Mouse (Mus musculus) limb, embryonic 13.5 days (tissue): ENCODE measurements around the gene Hba-x. TPM values are rescaled to one million over a fixed set of nuclear protein-coding genes. Genes with fewer than 3 reads are reported as not detected.
"Not testable (repeated sequence)": the region's sequence is repeated elsewhere in the genome, so short reads cannot be mapped to it uniquely, and the experiment has no call there.

Experiments used
- ATAC-seq: fragments of 200-750 bp; cut with Nextera tagmentation; 2 replicates; pipeline ENCODE4 v1.8.0; 2017; ENCODE audit warnings: low read depth, moderate number of reproducible peaks, moderate TSS enrichment; ENCODE audit not compliant: low FRiP score
- H3K27ac ChIP-seq: fragments of 300-500 bp; sonication (generic); 2 replicates; pipeline ENCODE4 v1.5.1; 2015; ENCODE audit warnings: inconsistent platforms, mild to moderate bottlenecking, moderate library complexity
- H3K27me3 ChIP-seq: fragments of 300-500 bp; sonication (generic); 2 replicates; pipeline ENCODE4 v1.6.1; 2015; ENCODE audit warnings: mild to moderate bottlenecking, inconsistent platforms
- H3K36me3 ChIP-seq: fragments of 300-500 bp; sonication (generic); 2 replicates; pipeline ENCODE4 v1.6.1; 2015; ENCODE audit warnings: inconsistent platforms, mild to moderate bottlenecking, moderate library complexity
- H3K4me1 ChIP-seq: fragments of 300-500 bp; sonication (generic); 2 replicates; pipeline ENCODE4 v1.6.1; 2015; ENCODE audit warnings: inconsistent platforms
- H3K4me2 ChIP-seq: fragments of 300-500 bp; sonication (generic); replicated peaks from 2 replicates; pipeline ENCODE4 v1.6.1; 2015; ENCODE audit warnings: inconsistent platforms, mild to moderate bottlenecking, moderate library complexity
- H3K4me3 ChIP-seq: fragments of 300-500 bp; sonication (generic); 2 replicates; pipeline ENCODE4 v1.5.1; 2015; ENCODE audit warnings: moderate library complexity, mild to moderate bottlenecking, inconsistent platforms
- H3K9ac ChIP-seq: fragments of 300-500 bp; sonication (generic); 2 replicates; pipeline ENCODE4 v1.6.1; 2015; ENCODE audit warnings: mild to moderate bottlenecking, inconsistent platforms
- H3K9me3 ChIP-seq: fragments of 300-500 bp; sonication (generic); 2 replicates; pipeline ENCODE4 v1.6.1; 2016; ENCODE audit warnings: inconsistent platforms
- WGBS: fragments of 180-500 bp; shearing (Covaris S2); methylation state at CpG from one replicate; pipeline ENCODE4 v1.1.7; 2015; 5-methylcytosine and 5-hydroxymethylcytosine counted together
- polyA plus RNA-seq: library from polyadenylated mRNA; unstranded; fragments of >200 nt; fragmentation: Nextera tagmentation; extraction: Ambion mirVana; gene quantifications from 2 replicates; pipeline ENCODE4 v1.2.1, GENCODE M21; 2015

Gene Hba-x
- polyA plus RNA-seq, 1 experiment from 2014 or later: 595 TPM

GRCm38 (mm10) chr11:32278458-32278957 is 2.3 kb downstream of the Hba-x start:
- no peak overlapping the region for H3K4me3 ChIP-seq
- no peaks in the 10 kb centered on the region for H3K36me3 ChIP-seq
- H3K27me3 ChIP-seq: peaks cover 28% of the 10 kb centered on the region
- no peak overlapping the region for H3K9ac ChIP-seq
- H3K27ac ChIP-seq: no peak overlapping the region
- H3K4me2 ChIP-seq: no peak overlapping the region
- H3K4me1 ChIP-seq: no peaks in the 10 kb centered on the region
- H3K9me3 ChIP-seq: no peaks in the 10 kb centered on the region
- WGBS: 74% methylated on average over 12 of the region's 12 CpGs
- ATAC-seq: no peak

- no peak for ATAC-seq
- H3K4me1 ChIP-seq: no peaks in the 10 kb centered on the region
- H3K36me3 ChIP-seq: no peaks in the 10 kb centered on the region
- no peak overlapping the region for H3K4me3 ChIP-seq
- H3K9me3 ChIP-seq: no peaks in the 10 kb centered on the region
- peaks cover 28% of the 10 kb centered on the region for H3K27me3 ChIP-seq
- H3K9ac ChIP-seq: no peak overlapping the region
- H3K4me2 ChIP-seq: no peak overlapping the region
- H3K27ac ChIP-seq: no peak overlapping the region
- 67% methylated on average over 2 of the region's 2 CpGs for WGBS
These were observed 4.4 kb downstream of the Hba-x start for GRCm38 (mm10) chr11:32280646-32281045.

GRCm38 (mm10) chr11:32281416-32282144 is 5.4 kb downstream of the Hba-x start:
- Histone ChIP-seq H3K27me3 (peaks cover 20% of the 10 kb centered on the region), H3K9me3 (no peaks in the 10 kb centered on the region), H3K4me2 (no peak overlapping the region), H3K36me3 (no peaks in the 10 kb centered on the region), H3K27ac (no peak overlapping the region), H3K4me3 (no peak overlapping the region), H3K4me1 (no peaks in the 10 kb centered on the region), H3K9ac (no peak overlapping the region)
- no peak for ATAC-seq
- WGBS: 70% methylated on average over 1 of the region's 1 CpGs

GRCm38 (mm10) chr11:32283091-32283777 is 7.0 kb downstream of the Hba-x start, which contains the start of gene Hba-a1:
Gene Hba-a1, plus strand, starts transcription at chr11:32283511.
- not testable (repeated sequence) for H3K4me1 ChIP-seq, H3K27ac ChIP-seq, H3K36me3 ChIP-seq, H3K4me3 ChIP-seq, H3K9ac ChIP-seq, H3K9me3 ChIP-seq, H3K4me2 ChIP-seq
- WGBS: 38% methylated on average over 1 of the region's 5 CpGs
- peaks cover 16% of the 10 kb centered on the region; the same call in 1 of the 2 replicates for H3K27me3 ChIP-seq
- ATAC-seq: peak; percentile 32; the same call in 1 of the 2 replicates

GRCm38 (mm10) chr11:32284582-32284981 is 8.4 kb downstream of the Hba-x start:
- ATAC-seq, H3K4me2 ChIP-seq, H3K9ac ChIP-seq, H3K36me3 ChIP-seq, H3K4me1 ChIP-seq, H3K27ac ChIP-seq, H3K9me3 ChIP-seq, H3K4me3 ChIP-seq: not testable (repeated sequence)
- peaks cover 12% of the 10 kb centered on the region; the same call in 1 of the 2 replicates for H3K27me3 ChIP-seq
- 49% methylated on average over 2 of the region's 2 CpGs for WGBS

- H3K9ac ChIP-seq: no peak overlapping the region
- no peaks in the 10 kb centered on the region for H3K4me1 ChIP-seq
- H3K27ac ChIP-seq: no peak overlapping the region
- ATAC-seq: no peak
- peaks cover 12% of the 10 kb centered on the region; the same call in 1 of the 2 replicates for H3K27me3 ChIP-seq
- H3K4me3 ChIP-seq: no peak overlapping the region
- WGBS: 78% methylated on average over 7 of the region's 7 CpGs
- no peaks in the 10 kb centered on the region for H3K9me3 ChIP-seq
- no peaks in the 10 kb centered on the region for H3K36me3 ChIP-seq
- H3K4me2 ChIP-seq: no peak overlapping the region
These were observed 9.0 kb downstream of the Hba-x start for GRCm38 (mm10) chr11:32285031-32285775.

- H3K9ac ChIP-seq, H3K4me3 ChIP-seq, H3K4me1 ChIP-seq, ATAC-seq, H3K9me3 ChIP-seq, H3K27ac ChIP-seq, H3K36me3 ChIP-seq, H3K4me2 ChIP-seq: not testable (repeated sequence)
- peaks cover 12% of the 10 kb centered on the region; the same call in 1 of the 2 replicates for H3K27me3 ChIP-seq
These were observed 9.7 kb downstream of the Hba-x start for GRCm38 (mm10) chr11:32285887-32286286.

- peak within 1 kb of the TSS; percentile 56 for H3K9ac ChIP-seq
- H3K9me3 ChIP-seq, H3K4me1 ChIP-seq, H3K36me3 ChIP-seq, H3K27ac ChIP-seq: not testable (repeated sequence)
- H3K4me2 ChIP-seq: peak within 1 kb of the TSS; percentile 66
- 17% methylated on average over 31 of the region's 33 CpGs for WGBS
- peak; percentile 69 for ATAC-seq
- H3K27me3 ChIP-seq: peaks cover 12% of the 10 kb centered on the region; the same call in 1 of the 2 replicates
- peak within 1 kb of the TSS; percentile 33 for H3K4me3 ChIP-seq
These were observed 10.7 kb downstream of the Hba-x start, which contains the start of gene Hbq1b for GRCm38 (mm10) chr11:32286695-32287492. Gene Hbq1b, plus strand, starts transcription at chr11:32286965.

GRCm38 (mm10) chr11:32287493-32287825 is 11.3 kb downstream of the Hba-x start:
- no peak for ATAC-seq
- no peaks in the 10 kb centered on the region for H3K4me1 ChIP-seq
- peaks cover 12% of the 10 kb centered on the region; the same call in 1 of the 2 replicates for H3K27me3 ChIP-seq
- H3K9ac ChIP-seq: no peak overlapping the region
- H3K27ac ChIP-seq: no peak overlapping the region
- peak overlapping the region; percentile 66; the same call in 1 of the 2 replicates for H3K4me2 ChIP-seq
- no peaks in the 10 kb centered on the region for H3K36me3 ChIP-seq
- no peaks in the 10 kb centered on the region for H3K9me3 ChIP-seq
- H3K4me3 ChIP-seq: no peak overlapping the region
- WGBS: 74% methylated on average over 9 of the region's 9 CpGs

GRCm38 (mm10) chr11:32292819-32293218 is 16.6 kb downstream of the Hba-x start:
- not testable (repeated sequence) for H3K4me2 ChIP-seq, H3K9me3 ChIP-seq, H3K4me1 ChIP-seq, H3K9ac ChIP-seq, H3K27me3 ChIP-seq, ATAC-seq, H3K4me3 ChIP-seq, H3K27ac ChIP-seq, H3K36me3 ChIP-seq
- WGBS: 77% methylated on average over 4 of the region's 4 CpGs

GRCm38 (mm10) chr11:32293479-32293878 is 17.3 kb downstream of the Hba-x start:
- H3K4me3 ChIP-seq, H3K36me3 ChIP-seq, ATAC-seq, H3K4me2 ChIP-seq, H3K9ac ChIP-seq, H3K9me3 ChIP-seq, H3K27me3 ChIP-seq, H3K27ac ChIP-seq, H3K4me1 ChIP-seq: not testable (repeated sequence)
- 69% methylated on average over 3 of the region's 3 CpGs for WGBS
